Mouse (Mus musculus): ENCODE data around the gene 2200002D01Rik. TPM values are rescaled to one million over a fixed set of nuclear protein-coding genes. Genes with fewer than 3 reads are reported as not detected.

The 2200002D01Rik gene
- polyA plus RNA-seq, 1 experiment from 2014 or later: 1.7 TPM

DNA sequence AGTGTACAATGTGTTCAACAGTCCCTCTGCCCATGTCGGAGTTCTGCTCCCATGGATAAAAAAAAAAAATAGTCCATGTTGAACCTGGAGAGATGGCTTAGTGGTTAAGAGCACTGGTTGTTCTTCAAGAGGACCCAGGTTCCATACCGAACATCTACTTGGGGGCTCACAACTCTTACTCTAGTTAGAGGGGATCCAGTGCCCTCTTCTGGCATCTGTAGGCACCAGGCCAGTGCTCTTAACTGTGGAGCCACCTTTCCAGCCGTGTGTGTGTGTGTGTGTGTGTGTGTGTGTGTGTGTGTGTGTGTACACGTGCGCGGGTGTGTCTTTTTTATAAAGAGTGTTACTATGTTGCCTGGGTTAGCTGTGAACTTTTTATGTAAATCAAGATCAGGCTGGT is 45.7 kb downstream of the 2200002D01Rik start:
- Histone ChIP-seq H3K27me3 (no peaks in the 10 kb centered on the region), H3K4me2 (no peak overlapping the region), H3K4me3 (no peak overlapping the region), H3K4me1 (replicated peaks) (no peaks in the 10 kb centered on the region), H3K9ac (no peak overlapping the region), H3K36me3 (no peaks in the 10 kb centered on the region), H3K27ac (replicated peaks) (no peak overlapping the region), H3K9me3 (no peaks in the 10 kb centered on the region)
- no peak for ATAC-seq (ENCODE audit: low read depth)
- 82% methylated on average over 6 of the region's 6 CpGs for whole genome bisulfite sequencing

Other genes starting within 250 kb of the 2200002D01Rik start
- 5.4 and 6.3 TPM in 2 replicates for gene Ryr1, start 123.3 kb downstream of the 2200002D01Rik start, polyA plus RNA-seq (2015; fragmentation: Nextera tagmentation; extraction: Ambion mirVana)
- gene Rasgrp4, start 113.6 kb downstream of the 2200002D01Rik start, polyA plus RNA-seq (2015; fragmentation: Nextera tagmentation; extraction: Ambion mirVana): 0.52 and 0.68 TPM in 2 replicates
- gene Fam98c, start 92.2 kb downstream of the 2200002D01Rik start, polyA plus RNA-seq (2015; fragmentation: Nextera tagmentation; extraction: Ambion mirVana): 29.4 and 39.3 TPM in 2 replicates
- 0.67 and 0.73 TPM in 2 replicates for gene Ggn, start 78.3 kb downstream of the 2200002D01Rik start, polyA plus RNA-seq (2015; fragmentation: Nextera tagmentation; extraction: Ambion mirVana)
- gene Spred3, start 78.1 kb downstream of the 2200002D01Rik start, polyA plus RNA-seq (2015; fragmentation: Nextera tagmentation; extraction: Ambion mirVana): 9.4 and 9.7 TPM in 2 replicates
- gene Psmd8, start 67.8 kb downstream of the 2200002D01Rik start, polyA plus RNA-seq (2015; fragmentation: Nextera tagmentation; extraction: Ambion mirVana): 310 and 326 TPM in 2 replicates
- 1.4 and 1.9 TPM in 2 replicates for gene Catsperg1, start 34.4 kb downstream of the 2200002D01Rik start, polyA plus RNA-seq (2015; fragmentation: Nextera tagmentation; extraction: Ambion mirVana)
- 0.43 and 0.68 TPM in 2 replicates for gene Kcnk6, start 16.0 kb downstream of the 2200002D01Rik start, polyA plus RNA-seq (2015; fragmentation: Nextera tagmentation; extraction: Ambion mirVana)
- 75.6 and 90.6 TPM in 2 replicates for gene Yif1b, start 10.1 kb downstream of the 2200002D01Rik start, polyA plus RNA-seq (2015; fragmentation: Nextera tagmentation; extraction: Ambion mirVana)
- gene Spint2, start 33.4 kb upstream of the 2200002D01Rik start, polyA plus RNA-seq (2015; fragmentation: Nextera tagmentation; extraction: Ambion mirVana): 28.8 and 31.3 TPM in 2 replicates
- gene Ppp1r14a, start 40.8 kb upstream of the 2200002D01Rik start, polyA plus RNA-seq (2015; fragmentation: Nextera tagmentation; extraction: Ambion mirVana): 24.8 and 28.4 TPM in 2 replicates
- 175 and 176 TPM in 2 replicates for gene Dpf1, start 55.5 kb upstream of the 2200002D01Rik start, polyA plus RNA-seq (2015; fragmentation: Nextera tagmentation; extraction: Ambion mirVana)

All from neural tube, embryonic 13.5 days (tissue).